In genomic region chr11:6768599-6769436, GRCm38 (mm10) we compare ENCODE assay signal across 8 mouse cellular contexts.
DNase-seq lines count a peak whose midpoint lies in the region; ATAC-seq and TF ChIP-seq lines count a peak whose summit lies in the region.

No protein-coding gene starts in this region.

- 52% methylated on average over 22 of the region's 22 CpGs for WGBS in forebrain, embryonic 11.5 days
- 47% methylated on average over 22 of the region's 22 CpGs for WGBS in lung, adult 2 months
- 52% methylated on average over 22 of the region's 22 CpGs for WGBS in olfactory bulb, adult 2 months

- H3K9me3 ChIP-seq in ES-Bruce4 (replicated peaks; ENCODE audit: control insufficient read depth, insufficient read depth, low read length, poor library complexity, severe bottlenecking): peaks cover 3% of the 10 kb centered on the region; the same call in 1 of the 2 replicates
- H3K9me3 ChIP-seq in forebrain, embryonic 11.5 days (ENCODE audit: control insufficient read depth, low read length): no peaks in the 10 kb centered on the region

- no peaks in the 10 kb centered on the region for H3K27me3 ChIP-seq in ES-Bruce4 (ENCODE audit: control insufficient read depth, insufficient read depth, low read length, poor library complexity, severe bottlenecking)
- H3K27me3 ChIP-seq in forebrain, embryonic 11.5 days (ENCODE audit: control insufficient read depth, insufficient read depth, low read length): no peaks in the 10 kb centered on the region

- intact Hi-C loops in heart, postnatal 14 days (cut with DNase I): loop anchor here (1.0 to 5.0 kb wide), 2 partner anchors 92 to 114 kb away; no protein-coding TSS in a partner anchor

- no peak overlapping the region for H3K4me3 ChIP-seq in ES-Bruce4 (ENCODE audit: low read depth, low read length)
- no peak overlapping the region for H3K4me3 ChIP-seq in forebrain, embryonic 11.5 days (ENCODE audit: low read depth, low read length)
- H3K4me3 ChIP-seq in lung, adult 2 months (replicated peaks; ENCODE audit: extremely low read depth, low read depth, low read length): no peak overlapping the region
- H3K4me3 ChIP-seq in olfactory bulb, adult 2 months (ENCODE audit: insufficient read depth, low read depth, low read length): no peak overlapping the region

- H3K4me2 ChIP-seq in forebrain, embryonic 11.5 days (ENCODE audit: low read depth, low read length, severe bottlenecking): no peak overlapping the region

- no peak overlapping the region for H3K9ac ChIP-seq in ES-Bruce4 (ENCODE audit: low read depth, poor library complexity, severe bottlenecking)
- no peak overlapping the region for H3K9ac ChIP-seq in forebrain, embryonic 11.5 days (ENCODE audit: low read length)

- peak; percentile 26 for DNase-seq in c-Kit-positive CD71-negative TER-119-negative erythroid progenitor cells, embryonic 14.5 days (ENCODE audit: low read depth)
- DNase-seq in forebrain, embryonic 11.5 days (ENCODE audit: low spot score): peak; percentile 87
- DNase-seq in heart, postnatal 14 days: peak; percentile 78 to 85
- peak; percentile 63 to 84 for DNase-seq in kidney, postnatal 25 days
- DNase-seq in lung, adult 2 months: peak; percentile 62
- DNase-seq in testis, postnatal 14 days (ENCODE audit: low spot score): peak; percentile 66

- H3K36me3 ChIP-seq in ES-Bruce4 (ENCODE audit: control insufficient read depth, insufficient read depth, low read length, poor library complexity, severe bottlenecking): no peaks in the 10 kb centered on the region
- no peaks in the 10 kb centered on the region for H3K36me3 ChIP-seq in forebrain, embryonic 11.5 days (ENCODE audit: control insufficient read depth, insufficient read depth, low read length)

- TF ChIP-seq POLR2A in ES-Bruce4 (IDR thresholded peaks at IDR 0.05; ENCODE audit: insufficient read depth, low read length): no peak
- TF ChIP-seq POLR2A in lung, adult 2 months (IDR thresholded peaks at IDR 0.05; ENCODE audit: borderline replicate concordance, extremely low read depth, low read depth, low read length): no peak
- TF ChIP-seq POLR2A in olfactory bulb, adult 2 months (IDR thresholded peaks at IDR 0.05; ENCODE audit: insufficient read depth, low read depth, low read length): no peak

- no peaks in the 10 kb centered on the region for H3K4me1 ChIP-seq in ES-Bruce4 (ENCODE audit: control insufficient read depth, insufficient read depth, low read length)
- no peaks in the 10 kb centered on the region for H3K4me1 ChIP-seq in forebrain, embryonic 11.5 days (replicated peaks; ENCODE audit: control insufficient read depth, insufficient read depth, low read length)
- H3K4me1 ChIP-seq in lung, adult 2 months (ENCODE audit: control insufficient read depth, insufficient read depth, low read length): no peaks in the 10 kb centered on the region
- H3K4me1 ChIP-seq in olfactory bulb, adult 2 months (ENCODE audit: control insufficient read depth, insufficient read depth, low read length): peaks cover 16% of the 10 kb centered on the region

- no peak overlapping the region for H3K27ac ChIP-seq in ES-Bruce4 (ENCODE audit: insufficient read depth, low read length)
- H3K27ac ChIP-seq in forebrain, embryonic 11.5 days (ENCODE audit: low read depth, low read length): no peak overlapping the region
- H3K27ac ChIP-seq in olfactory bulb, adult 2 months (ENCODE audit: insufficient read depth, low read depth, low read length): no peak overlapping the region

- no peak for TF ChIP-seq EP300 in ES-Bruce4 (IDR thresholded peaks at IDR 0.05; ENCODE audit: insufficient read depth, low read depth, low read length)

- peak; percentile 98 for TF ChIP-seq CTCF in ES-Bruce4 (IDR thresholded peaks at IDR 0.05; ENCODE audit: low read depth, low read length)
- TF ChIP-seq CTCF in lung, adult 2 months (IDR thresholded peaks at IDR 0.05; ENCODE audit: insufficient read depth, low read length): peak; percentile 81
- peak; percentile 94 for TF ChIP-seq CTCF in olfactory bulb, adult 2 months (IDR thresholded peaks at IDR 0.05; ENCODE audit: insufficient read depth, low read depth, low read length)

- peak; percentile 61; the same call in 1 of the 2 replicates for ATAC-seq in forebrain, embryonic 11.5 days (replicated peaks; ENCODE audit: low FRiP score)

Comparison
In these comparisons a context has a peak if more than half of its experiments do, and no peak if none do; other contexts are left out.
1. DNase-seq: peak in every context shown above with its lines; median percentile 87 in forebrain, embryonic 11.5 days; 82 in heart, postnatal 14 days; 74 in kidney, postnatal 25 days; 66 in testis, postnatal 14 days; 62 in lung, adult 2 months; 26 in c-Kit-positive CD71-negative TER-119-negative erythroid progenitor cells, embryonic 14.5 days.